Mouse (Mus musculus) intestine, postnatal 0 days (tissue): Measurements from ENCODE around the gene Pgpep1. TPM values are rescaled to one million over a fixed set of nuclear protein-coding genes. Genes with fewer than 3 reads are reported as not detected.

Source experiments
- ATAC-seq: fragments of 200-750 bp; cut with Nextera tagmentation; 2 replicates; pipeline ENCODE4 v1.8.0; 2017; ENCODE audit warnings: mild to moderate bottlenecking, moderate TSS enrichment, moderate library complexity
- H3K27ac ChIP-seq: fragments of 300-500 bp; sonication (generic); 2 replicates; pipeline ENCODE4 v1.5.1; 2014; ENCODE audit warnings: mild to moderate bottlenecking, low read depth, low read length, moderate library complexity
- H3K27me3 ChIP-seq: fragments of 300-500 bp; sonication (generic); replicated peaks from 2 replicates; pipeline ENCODE4 v1.6.1; 2014; ENCODE audit warnings: low read length, mixed read lengths; ENCODE audit not compliant: control insufficient read depth, insufficient read depth
- H3K36me3 ChIP-seq: fragments of 300-500 bp; sonication (generic); 2 replicates; pipeline ENCODE4 v1.6.1; 2014; ENCODE audit warnings: mild to moderate bottlenecking, moderate library complexity; ENCODE audit not compliant: control insufficient read depth, insufficient read depth
- H3K4me1 ChIP-seq: fragments of 300-500 bp; sonication (generic); replicated peaks from 2 replicates; pipeline ENCODE4 v1.6.1; 2014; ENCODE audit warnings: antibody characterized with exemption, low read length, mixed read lengths; ENCODE audit not compliant: control insufficient read depth, insufficient read depth
- H3K4me2 ChIP-seq: fragments of 300-500 bp; sonication (generic); replicated peaks from 2 replicates; pipeline ENCODE4 v1.6.1; 2014; ENCODE audit warnings: low read depth, mild to moderate bottlenecking, moderate library complexity
- H3K4me3 ChIP-seq: fragments of 300-500 bp; sonication (generic); 2 replicates; pipeline ENCODE4 v1.5.1; 2014; ENCODE audit warnings: low read depth, low read length
- H3K9ac ChIP-seq: fragments of 300-500 bp; sonication (generic); 2 replicates; pipeline ENCODE4 v1.6.1; 2014; ENCODE audit warnings: mild to moderate bottlenecking, low read depth, low read length
- H3K9me3 ChIP-seq: fragments of 300-500 bp; sonication (generic); 2 replicates; pipeline ENCODE4 v1.6.1; 2016; ENCODE audit warnings: mixed run types; ENCODE audit not compliant: control insufficient read depth
- CTCF ChIP-seq: sonication (generic); IDR thresholded peaks from 2 replicates; pipeline ENCODE4 v1.5.1; 2016; ENCODE audit warnings: low read depth, mild to moderate bottlenecking, control low read depth, antibody characterized with exemption, moderate library complexity
- WGBS: fragments of 180-500 bp; shearing (Covaris S2); extraction: QIAGEN DNeasy Blood & Tissue Kit; methylation state at CpG from one replicate; pipeline ENCODE4 v1.1.7; 2014; 5-methylcytosine and 5-hydroxymethylcytosine counted together
- polyA plus RNA-seq: library from polyadenylated mRNA; unstranded; fragments of >200 nt; fragmentation: Nextera tagmentation; extraction: Ambion mirVana; gene quantifications from 2 replicates; pipeline ENCODE4 v1.2.1, GENCODE M21; 2015

The Pgpep1 gene
- polyA plus RNA-seq, 1 experiment from 2014 or later = 79.0 TPM

GRCm38 (mm10) chr8:70659604-70660272, 450 bp downstream of the Pgpep1 start:
- peaks cover 24% of the 10 kb centered on the region for H3K36me3 ChIP-seq
- no peak for TF ChIP-seq CTCF
- H3K4me2 ChIP-seq = peak overlapping the region; percentile 92
- H3K9me3 ChIP-seq = no peaks in the 10 kb centered on the region
- H3K9ac ChIP-seq = peak overlapping the region; percentile 82
- peak overlapping the region; percentile 85 for H3K4me3 ChIP-seq
- H3K27ac ChIP-seq = peak overlapping the region; percentile 91
- no peaks in the 10 kb centered on the region for H3K27me3 ChIP-seq
- ATAC-seq = peak; percentile 88
- 1% methylated on average over 44 of the region's 44 CpGs for WGBS
- no peaks in the 10 kb centered on the region for H3K4me1 ChIP-seq

DNA sequence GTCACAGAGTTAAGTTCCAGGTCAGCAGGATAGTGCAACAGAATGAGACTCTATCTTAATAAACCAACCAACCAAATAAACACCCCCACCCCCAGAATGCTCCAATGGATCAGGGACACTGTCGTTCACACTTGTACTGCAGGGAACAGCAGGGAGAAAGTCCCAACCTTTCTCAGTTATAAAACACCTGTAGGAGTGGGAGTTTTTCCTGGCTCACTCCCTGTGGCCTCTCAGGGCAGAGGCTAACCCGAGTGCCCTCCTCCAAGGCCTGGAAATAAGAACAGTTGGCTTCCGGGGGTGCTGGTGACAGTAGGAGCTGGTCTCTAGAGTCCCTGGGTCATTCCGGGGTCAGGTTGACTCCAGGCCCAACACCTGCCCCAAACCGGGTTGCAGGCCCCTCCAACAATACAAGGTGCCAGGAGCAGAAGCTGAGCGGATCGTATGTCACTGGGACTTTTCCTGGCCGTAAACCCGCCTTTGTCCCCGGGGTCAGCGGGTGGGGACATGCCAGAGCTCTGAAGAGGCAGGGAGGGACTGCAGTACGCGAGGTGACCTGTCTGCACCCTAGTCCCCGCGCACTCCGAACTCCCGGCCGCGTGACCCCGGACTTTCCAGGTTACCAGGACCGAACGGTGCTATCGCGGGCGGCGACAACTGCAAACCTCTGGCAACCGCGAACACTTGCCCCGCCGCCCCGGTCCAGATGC, 1.1 kb downstream of the Pgpep1 start:
- no peaks in the 10 kb centered on the region for H3K27me3 ChIP-seq
- no peaks in the 10 kb centered on the region for H3K9me3 ChIP-seq
- peak; percentile 75 for ATAC-seq
- no peak for TF ChIP-seq CTCF
- peak overlapping the region; percentile 92 for H3K4me2 ChIP-seq
- peak overlapping the region; percentile 85 for H3K4me3 ChIP-seq
- H3K4me1 ChIP-seq = no peaks in the 10 kb centered on the region
- H3K27ac ChIP-seq = peak overlapping the region; percentile 91
- WGBS = under 1% methylated on average over 31 of the region's 31 CpGs
- H3K36me3 ChIP-seq = peaks cover 24% of the 10 kb centered on the region
- peak overlapping the region; percentile 82 for H3K9ac ChIP-seq

- 88% methylated on average over 2 of the region's 2 CpGs for WGBS
- H3K4me2 ChIP-seq = peak overlapping the region; percentile 92
- ATAC-seq = no peak
These were observed 2.4 kb downstream of the Pgpep1 start for GRCm38 (mm10) chr8:70657739-70658138.

DNA sequence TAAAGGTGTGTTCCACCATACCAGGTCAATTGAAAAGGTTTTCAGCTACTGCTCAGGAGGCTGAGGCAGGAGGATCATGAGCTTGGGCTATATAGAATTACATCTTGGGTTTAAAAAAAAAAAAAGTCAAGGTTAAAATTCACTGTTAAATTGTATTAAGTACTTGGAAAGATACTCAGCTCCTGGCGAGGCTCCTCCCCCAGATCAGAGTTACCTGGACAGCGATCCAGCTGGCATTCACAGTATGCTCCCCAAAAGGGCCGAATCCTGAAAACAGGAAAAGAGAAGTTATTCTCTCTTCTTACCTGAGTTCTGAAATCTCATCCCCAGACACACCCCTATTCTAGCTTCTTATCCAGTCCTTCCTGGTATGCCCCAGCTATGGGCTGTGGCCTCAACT, 3.0 kb downstream of the Pgpep1 start:
- Histone ChIP-seq H3K36me3 (peaks cover 33% of the 10 kb centered on the region), H3K4me2 (peak overlapping the region; percentile 92), H3K27me3 (no peaks in the 10 kb centered on the region), H3K4me1 (no peaks in the 10 kb centered on the region), H3K9me3 (no peaks in the 10 kb centered on the region), H3K4me3 (no peak overlapping the region), H3K27ac (no peak overlapping the region), H3K9ac (no peak overlapping the region)
- WGBS = 72% methylated on average over 3 of the region's 3 CpGs
- no peak for TF ChIP-seq CTCF
- ATAC-seq = no peak

More at GRCm38 (mm10) chr8:70657739-70658138, 2.4 kb downstream of the Pgpep1 start:
- H3K27ac ChIP-seq = no peak overlapping the region
- no peaks in the 10 kb centered on the region for H3K27me3 ChIP-seq
- H3K4me3 ChIP-seq = peak overlapping the region; percentile 85; the same call in 1 of the 2 replicates
- no peaks in the 10 kb centered on the region for H3K9me3 ChIP-seq
- no peak for TF ChIP-seq CTCF
- H3K9ac ChIP-seq = peak overlapping the region; percentile 82; the same call in 1 of the 2 replicates
- peaks cover 28% of the 10 kb centered on the region for H3K36me3 ChIP-seq
- no peaks in the 10 kb centered on the region for H3K4me1 ChIP-seq

DNA sequence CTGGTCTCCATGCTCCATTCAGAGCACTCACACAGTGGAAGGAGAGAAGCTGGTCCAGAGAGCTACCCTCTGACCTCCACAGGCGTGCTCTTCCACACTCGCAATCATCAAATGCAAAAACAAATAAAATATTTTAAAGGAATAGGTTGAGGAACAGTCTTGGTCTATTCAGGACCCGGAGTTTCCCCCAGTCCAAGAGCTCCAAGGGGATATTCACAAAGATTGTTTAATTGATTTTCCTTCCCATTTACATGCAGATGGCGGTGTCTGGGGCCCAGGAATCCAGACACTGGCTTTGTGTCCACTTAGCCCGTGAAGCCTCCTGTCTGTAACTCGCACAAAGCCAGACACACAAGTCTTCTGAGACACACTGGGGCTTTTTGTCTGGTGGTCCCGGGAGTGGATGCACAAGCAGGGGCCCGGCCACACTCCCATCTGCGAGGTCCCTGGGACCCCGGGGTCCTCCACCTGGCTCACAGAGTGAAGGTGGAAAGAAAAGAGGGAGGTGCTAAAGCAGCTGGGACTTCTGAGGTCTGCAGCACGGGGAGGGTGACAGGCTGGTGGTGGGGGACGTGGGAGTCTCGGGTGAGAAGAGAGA, 3.9 kb downstream of the Pgpep1 start:
- H3K4me1 ChIP-seq = no peaks in the 10 kb centered on the region
- H3K9ac ChIP-seq = no peak overlapping the region
- WGBS = 81% methylated on average over 13 of the region's 13 CpGs
- H3K9me3 ChIP-seq = no peaks in the 10 kb centered on the region
- no peak overlapping the region for H3K4me2 ChIP-seq
- H3K27me3 ChIP-seq = no peaks in the 10 kb centered on the region
- 0 out of 2 replicates have a peak overlapping the region, but pooled peaks have one; percentile 7 for H3K27ac ChIP-seq
- no peak for TF ChIP-seq CTCF
- H3K36me3 ChIP-seq = peaks cover 42% of the 10 kb centered on the region
- H3K4me3 ChIP-seq = no peak overlapping the region
- no peak for ATAC-seq

GRCm38 (mm10) chr8:70655469-70655868, 4.7 kb downstream of the Pgpep1 start:
- peak overlapping the region; percentile 21; the same call in 1 of the 2 replicates for H3K27ac ChIP-seq
- TF ChIP-seq CTCF = no peak
- no peaks in the 10 kb centered on the region for H3K4me1 ChIP-seq
- no peaks in the 10 kb centered on the region for H3K27me3 ChIP-seq
- H3K4me3 ChIP-seq = no peak overlapping the region
- H3K9me3 ChIP-seq = no peaks in the 10 kb centered on the region
- H3K9ac ChIP-seq = no peak overlapping the region
- ATAC-seq = no peak
- peaks cover 49% of the 10 kb centered on the region for H3K36me3 ChIP-seq
- 56% methylated on average over 2 of the region's 2 CpGs for WGBS
- no peak overlapping the region for H3K4me2 ChIP-seq
